Mouse (Mus musculus) adrenal gland, adult (tissue): ENCODE data around the gene Abcc2.

ENCODE experiments used
- DNase-seq, 2 experiments: peaks; one replicate each; pipeline ENCODE4 v3.0.0; 2022 to 2023; ENCODE audit warnings: low spot score in 1 of 2; ENCODE audit not compliant: inconsistent age in 2 of 2

Abcc2 gene

DNA sequence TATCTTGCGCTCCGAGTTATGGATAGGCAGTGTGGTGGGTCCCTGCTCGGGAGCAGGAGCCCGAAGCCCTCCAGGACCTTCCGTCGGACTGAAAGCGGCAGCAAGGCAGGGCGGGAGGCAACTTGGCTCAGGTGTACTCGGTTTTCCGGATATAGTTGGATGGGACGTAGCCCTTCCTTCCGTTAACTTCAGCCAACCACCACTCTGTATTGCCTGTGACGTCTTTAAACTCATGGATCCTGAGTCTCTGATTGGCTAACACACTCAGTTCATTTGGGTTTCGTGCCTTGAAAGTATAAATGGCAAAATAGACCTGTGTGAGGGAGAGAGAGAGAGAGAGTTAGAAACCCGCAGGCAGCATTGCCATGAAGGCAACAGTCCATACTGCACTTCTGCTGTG, 66.0 kb downstream of the Abcc2 start:
- no peak for DNase-seq

DNA sequence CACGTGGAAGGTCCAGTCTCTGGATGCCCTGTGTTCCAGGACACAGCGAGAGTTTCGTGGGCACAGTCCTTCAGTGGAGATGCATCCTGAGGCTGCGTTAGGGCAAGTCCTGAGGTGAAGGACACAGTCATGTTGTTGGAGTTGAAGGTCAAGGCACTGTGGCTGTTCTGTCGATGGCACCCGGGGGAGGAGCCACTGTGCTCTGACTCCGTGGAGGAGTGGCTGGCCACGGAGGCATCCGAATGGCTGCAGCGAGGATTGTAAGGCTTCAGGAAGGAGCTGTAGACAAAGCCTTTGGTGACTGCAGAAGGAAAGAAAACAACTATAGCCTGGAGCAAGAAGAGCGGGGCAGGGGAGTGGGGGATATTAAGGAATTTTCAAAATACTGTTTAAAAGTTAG, 68.0 kb downstream of the Abcc2 start:
- DNase-seq: peak in 1 of 2 experiments; percentile 27

DNA sequence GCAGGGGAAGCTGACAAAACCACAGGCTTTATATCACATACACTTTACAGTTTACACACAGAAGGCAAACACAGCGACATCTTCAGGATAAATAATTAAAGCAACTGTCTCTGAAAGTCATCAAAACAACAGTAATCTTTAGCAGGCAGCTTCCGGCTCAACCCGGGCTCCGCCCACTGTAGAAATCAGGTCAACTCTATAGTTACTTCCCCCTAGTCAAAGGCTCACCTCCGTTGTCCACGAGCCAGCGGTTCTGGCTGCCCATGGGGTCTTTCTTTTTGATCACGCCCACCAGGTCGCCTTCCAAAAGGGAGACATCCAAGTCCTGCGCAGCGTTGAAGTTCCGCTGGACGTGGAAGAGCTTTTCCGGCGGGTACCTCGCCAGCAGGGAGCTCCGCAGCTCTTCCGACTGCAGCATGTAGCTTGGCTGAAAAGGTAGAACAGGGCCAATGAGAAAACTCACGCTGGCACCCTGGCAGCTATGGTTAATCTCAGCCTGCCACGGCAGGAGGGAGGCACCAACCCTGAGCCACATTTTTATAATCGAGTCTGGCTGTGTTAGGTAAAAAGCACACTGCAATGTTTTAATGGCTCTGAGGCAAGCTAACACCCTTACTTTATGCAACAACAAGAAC, 70.1 kb downstream of the Abcc2 start:
- DNase-seq: no peak

DNA sequence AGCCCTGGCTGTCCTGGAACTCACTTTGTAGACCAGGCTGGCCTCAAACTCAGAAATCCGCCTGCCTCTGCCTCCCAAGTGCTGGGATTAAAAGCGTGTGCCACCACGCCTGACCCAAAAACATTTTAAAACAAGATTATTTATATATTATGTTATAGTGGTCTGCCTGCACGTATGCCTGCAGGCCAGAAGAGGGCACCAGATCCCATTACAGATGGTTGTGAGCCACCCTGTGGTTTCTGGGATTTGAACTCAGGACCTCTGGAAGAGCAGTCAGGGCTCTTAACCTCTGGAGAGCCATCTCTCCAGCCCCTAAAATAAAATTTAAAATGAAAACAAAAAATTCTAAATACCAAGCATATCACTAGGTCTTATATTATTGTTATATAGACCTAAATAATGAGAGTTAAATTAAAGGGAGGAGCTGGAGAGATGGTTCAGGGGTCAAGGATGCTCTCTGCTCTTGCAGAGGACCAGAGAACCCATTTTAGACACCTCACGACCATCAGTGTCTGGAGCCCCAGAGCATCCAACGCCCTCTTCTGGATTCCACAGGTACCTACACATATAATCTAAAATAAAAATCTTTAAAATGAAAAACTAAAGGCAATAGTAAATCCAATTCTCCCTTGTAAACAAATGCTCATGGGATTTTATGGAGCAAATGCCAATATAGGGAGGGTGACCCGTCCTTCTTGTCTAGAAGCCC, 71.0 kb downstream of the Abcc2 start:
- peak in 1 of 2 experiments; percentile 64 for DNase-seq

DNA sequence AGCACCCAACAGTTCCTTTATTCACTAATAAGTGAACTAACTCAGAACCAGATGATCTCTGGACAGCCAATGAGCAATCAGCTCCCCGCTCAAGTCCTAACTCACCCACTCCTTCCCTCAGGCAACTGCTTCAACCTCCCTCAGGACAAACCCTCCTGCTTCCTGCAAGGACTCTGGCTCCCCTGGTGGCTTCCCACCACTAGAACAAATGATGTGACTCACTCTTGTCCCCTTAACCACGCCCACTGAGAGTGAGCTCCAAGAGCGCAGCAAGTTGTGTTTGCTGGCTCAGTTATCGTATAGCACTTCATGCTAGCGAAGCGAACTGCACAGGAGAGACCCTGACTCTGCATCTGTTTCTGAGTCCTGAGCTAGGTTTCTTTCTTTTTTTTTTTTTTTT, 75.4 kb downstream of the Abcc2 start:
- DNase-seq: peak in 1 of 2 experiments; percentile 33

DNA sequence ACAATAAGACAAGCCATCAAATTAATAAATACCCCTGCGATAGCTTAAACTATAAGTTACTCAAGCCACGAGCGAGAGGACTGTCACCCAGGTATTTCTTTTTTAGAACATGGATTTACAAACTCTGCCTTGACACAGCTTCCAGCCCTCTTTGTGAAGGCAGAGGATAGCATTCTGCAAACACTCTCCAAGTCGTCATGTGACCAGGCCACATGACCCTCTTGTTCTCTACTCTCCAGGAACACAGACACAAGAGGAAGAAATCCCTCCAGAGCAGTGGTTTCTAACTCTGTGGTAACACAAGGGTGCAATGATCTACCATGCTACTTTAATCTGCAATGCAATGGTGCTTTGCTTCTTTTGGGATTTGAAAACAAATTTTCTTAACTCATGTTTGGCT, 88.4 kb downstream of the Abcc2 start:
- DNase-seq: no peak

DNA sequence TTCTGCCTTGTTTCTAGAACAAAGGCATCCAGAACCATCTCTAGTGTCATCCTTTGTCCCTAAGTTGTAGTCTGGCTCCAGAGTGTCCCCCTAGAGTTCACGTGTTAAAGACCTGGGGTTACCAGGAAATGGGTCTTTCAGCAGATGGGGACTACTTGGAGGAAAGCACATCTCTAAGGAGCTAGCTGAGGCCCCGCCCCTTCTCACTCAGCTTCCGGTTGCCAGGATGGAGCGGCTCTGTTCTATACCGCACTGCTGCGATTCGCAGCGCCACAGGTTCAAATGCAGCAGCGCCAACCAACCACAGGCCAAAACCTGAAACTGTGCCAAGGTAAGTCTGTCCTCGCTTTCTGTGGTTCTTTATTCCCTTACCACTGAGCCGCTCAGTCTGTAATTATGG, 92.4 kb downstream of the Abcc2 start:
- DNase-seq: peak in 1 of 2 experiments; percentile 16

DNA sequence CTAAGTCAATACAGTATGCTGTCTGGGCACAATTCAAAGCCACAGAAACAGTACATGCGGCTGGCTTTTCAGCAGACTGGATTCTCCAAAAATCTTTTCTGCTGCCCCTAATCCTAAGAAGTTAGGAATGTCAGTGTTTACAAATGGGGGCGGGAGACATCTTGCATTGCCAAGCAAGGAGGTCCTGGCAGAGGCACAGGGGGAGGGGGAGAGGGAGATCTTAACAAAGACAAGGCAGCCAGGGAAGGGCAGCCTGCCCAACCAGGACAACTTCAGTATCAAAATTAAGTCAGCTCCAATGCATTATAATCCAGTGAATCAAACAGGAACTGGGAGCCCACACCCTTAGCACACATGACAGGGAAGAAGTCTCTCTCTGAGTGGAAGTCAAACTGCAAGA, 94.0 kb downstream of the Abcc2 start:
- peak in 1 of 2 experiments; percentile 33 for DNase-seq

DNA sequence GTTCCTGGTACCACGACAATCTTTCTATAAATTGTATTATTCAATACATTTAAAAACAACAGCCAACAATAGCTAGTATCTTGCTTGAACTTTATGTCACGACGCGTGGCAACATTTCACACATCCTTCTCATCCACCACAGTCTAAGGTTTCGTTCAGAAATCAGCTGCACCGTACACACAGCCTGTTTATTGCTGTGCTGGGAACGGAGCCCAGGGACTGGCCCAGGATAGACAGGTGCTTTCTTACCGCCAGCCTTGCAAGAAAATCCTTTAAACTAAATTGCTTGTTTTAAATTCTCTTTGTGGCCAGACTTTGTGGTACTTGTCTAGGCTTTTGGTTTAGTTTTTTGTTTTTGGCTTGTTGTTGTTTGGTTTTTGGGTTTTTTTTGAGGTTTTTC, 95.4 kb downstream of the Abcc2 start:
- peak in 1 of 2 experiments; percentile 14 for DNase-seq

DNA sequence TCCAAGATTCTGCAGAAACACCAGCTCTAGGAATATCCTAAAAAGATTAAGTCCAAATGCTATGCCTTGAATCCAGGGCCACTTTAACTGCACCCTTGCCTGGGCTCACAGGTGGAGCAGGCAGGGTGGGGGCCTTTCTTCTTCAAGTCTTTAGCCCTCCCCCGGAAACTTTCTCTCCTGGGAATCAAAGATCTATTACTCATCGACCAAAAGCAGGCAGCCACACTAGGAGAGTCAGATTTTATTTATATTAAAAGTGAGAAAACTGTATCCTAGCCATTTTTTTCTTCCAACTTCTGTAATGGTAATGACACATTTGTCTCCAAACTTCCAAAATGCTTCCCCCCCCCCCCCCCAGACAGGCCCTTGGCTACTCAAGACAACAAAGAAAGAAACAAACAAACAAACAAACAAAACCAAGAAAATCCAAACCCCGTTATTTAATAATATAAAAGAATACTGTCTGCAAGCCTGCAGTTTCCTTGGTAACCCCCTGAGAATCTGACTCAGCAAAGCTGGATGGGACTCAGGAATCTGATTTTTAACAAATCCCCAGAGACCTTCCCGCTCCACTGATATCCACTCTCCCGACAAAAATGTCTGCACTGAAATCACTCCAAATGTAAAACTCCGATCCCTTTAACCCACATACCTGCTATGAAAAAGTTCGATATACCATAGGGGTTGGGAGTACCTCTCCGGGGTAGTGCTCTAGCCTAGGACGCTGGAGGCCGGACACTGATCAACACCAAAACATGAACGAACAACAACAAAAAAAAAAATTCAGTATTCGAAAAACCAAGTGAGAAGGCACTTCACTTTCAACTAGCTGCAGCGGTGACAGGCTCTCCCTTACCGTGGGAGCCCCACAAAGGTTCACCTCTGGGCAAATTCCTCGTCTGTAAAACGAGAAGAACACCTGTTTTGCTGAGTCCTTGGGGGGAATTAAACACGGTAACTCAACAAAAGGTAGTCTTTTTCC, 96.4 kb downstream of the Abcc2 start:
- DNase-seq: peak in 1 of 2 experiments; percentile 71

DNA sequence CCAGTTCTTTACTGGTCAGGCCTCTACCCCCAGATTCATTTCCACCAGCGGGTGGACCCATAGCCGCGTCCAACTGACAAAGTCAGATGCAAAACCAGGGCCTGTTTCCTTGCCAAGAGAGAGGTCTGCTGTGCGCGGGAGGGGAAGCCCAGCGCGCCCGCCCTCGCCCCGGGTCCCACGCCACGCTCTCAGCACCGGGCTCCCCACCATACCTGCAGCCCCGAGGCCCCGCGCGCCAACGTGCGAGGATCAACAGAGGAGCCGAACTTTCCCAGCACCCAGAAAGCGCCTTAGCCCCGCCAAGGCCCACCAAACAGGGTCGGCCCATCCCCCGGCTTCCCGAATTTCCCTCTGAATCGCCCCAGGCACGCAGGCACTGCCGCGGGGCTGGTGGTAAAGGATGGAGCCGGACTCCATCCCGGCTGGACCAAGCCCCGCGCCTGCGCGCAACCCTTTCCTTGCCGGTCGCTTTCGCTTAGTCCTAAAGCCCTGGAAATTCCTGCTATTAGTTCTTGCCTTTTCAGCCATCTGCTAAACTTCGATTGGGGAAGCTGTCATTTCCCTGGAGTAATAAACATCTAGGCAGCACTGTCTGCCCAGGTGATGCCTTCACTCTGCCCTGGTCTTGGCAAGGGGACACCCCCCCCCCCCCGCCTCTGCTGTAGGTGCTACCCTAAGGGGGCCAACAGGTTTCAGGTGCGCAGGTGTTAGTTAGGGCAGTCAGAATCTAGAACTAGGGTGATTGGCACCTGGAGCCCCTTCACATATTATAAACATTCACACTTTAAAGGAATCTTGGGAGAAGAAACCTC, 97.6 kb downstream of the Abcc2 start:
- DNase-seq: peak; percentile 59 to 83

DNA sequence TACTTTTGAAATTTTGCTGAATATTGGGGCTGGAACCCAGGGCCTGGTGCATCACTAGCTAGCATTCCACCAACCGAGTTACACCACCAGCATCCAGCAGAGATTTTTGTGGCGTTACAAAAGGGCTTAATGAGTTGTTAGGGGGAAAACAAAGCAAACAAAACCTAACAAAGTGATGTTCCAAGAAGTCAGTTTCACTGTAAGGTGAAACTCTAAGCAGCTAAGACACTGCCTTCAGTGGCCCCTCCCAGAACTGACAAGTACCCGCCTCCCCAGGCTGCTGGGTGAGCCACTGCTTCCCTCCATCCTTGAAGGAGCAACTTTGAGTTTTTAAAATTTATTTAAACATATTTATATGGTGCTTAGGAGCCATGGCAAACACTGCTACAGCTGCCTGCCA, 98.4 kb downstream of the Abcc2 start:
- peak in 1 of 2 experiments; percentile 19 for DNase-seq

DNA sequence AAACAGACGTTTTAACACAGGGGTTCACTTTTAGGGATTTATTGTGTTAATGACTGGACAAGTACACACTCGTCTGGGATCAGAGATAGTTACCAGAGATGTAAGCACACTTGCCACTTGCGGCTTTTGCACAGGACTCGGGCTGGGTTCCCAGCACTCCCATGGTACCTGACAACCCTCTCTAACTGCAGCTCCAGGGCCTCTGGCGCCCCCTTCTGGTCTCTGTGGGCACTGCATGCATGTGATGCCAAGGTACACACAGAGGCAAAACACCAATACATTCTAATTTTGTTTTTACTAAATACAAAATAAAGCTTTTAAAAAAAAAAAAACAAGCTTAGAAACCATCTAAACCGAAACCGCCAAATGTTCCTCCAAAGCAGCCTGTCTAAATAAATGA, 99.6 kb downstream of the Abcc2 start:
- DNase-seq: peak in 1 of 2 experiments; percentile 28

DNA sequence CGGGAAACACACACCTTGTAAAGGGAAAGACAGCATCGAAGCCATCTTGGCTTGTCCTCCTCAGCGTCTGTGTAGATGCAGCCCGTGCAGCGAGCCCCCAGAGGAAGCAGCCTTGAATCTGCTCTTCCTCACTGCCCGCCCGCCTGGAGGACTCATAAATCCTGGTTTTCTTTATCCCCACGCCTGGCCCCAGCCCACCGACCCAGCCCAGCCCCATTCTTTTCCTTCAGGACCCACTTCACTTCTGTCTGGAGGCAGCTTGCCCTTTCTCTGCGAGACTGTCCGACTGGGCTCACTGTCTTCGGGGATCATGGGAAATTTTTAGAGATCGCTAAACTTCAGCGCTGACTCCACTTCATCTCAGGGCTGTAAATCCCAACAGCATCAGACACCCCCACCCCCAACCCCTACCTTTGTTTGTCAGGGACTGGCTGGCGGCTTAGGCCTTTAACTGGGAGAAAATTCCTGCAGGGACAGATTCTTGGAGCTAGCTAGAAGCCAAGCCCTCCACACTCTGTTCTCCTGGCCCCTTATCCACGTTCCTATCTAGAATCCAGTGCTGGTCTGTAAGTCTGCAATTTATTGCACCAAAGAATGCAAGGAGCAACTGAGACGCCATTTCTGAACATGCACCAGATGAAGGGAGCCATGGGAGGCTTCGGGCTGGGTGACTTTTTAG, 101.0 kb downstream of the Abcc2 start:
- DNase-seq: peak in 1 of 2 experiments; percentile 42

DNA sequence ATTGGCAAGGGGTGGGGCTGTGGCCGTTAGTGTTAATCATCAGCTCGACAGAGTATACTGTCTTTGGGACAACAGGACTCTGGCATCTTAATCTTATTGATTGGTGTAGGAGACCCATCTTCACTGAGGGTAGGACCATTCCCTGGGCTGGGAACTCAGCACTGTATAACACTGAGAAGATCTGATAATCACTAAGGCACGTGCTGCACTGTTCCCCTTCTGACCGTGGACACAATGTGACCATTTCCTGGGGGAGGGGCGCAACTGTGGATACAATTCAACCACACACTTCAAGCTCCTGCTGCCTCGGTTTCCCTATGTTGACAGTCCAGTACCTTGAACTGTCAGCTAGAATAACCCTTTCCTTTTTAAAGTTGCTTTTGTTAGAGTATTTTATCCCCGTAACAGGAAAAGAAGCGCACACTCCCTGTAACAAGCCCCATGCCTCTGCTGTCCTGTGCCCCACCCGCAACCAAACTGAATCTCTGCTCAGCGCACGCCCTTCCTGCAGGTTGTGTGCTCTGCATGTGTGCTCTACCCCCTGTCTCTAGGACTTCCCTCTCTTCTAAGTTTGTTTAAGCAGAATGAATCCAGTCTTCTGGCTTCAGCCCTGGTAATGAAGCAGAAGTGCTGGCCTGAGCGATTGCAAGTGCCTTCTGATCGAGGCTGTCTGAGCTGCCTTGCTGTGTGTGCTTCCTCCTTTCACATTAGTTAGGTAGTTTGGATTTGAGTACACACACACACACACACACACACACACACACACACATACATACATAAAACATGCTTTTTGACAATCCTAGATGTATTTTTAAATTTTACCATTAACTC, 102.9 kb downstream of the Abcc2 start:
- DNase-seq: peak in 1 of 2 experiments; percentile 15

DNA sequence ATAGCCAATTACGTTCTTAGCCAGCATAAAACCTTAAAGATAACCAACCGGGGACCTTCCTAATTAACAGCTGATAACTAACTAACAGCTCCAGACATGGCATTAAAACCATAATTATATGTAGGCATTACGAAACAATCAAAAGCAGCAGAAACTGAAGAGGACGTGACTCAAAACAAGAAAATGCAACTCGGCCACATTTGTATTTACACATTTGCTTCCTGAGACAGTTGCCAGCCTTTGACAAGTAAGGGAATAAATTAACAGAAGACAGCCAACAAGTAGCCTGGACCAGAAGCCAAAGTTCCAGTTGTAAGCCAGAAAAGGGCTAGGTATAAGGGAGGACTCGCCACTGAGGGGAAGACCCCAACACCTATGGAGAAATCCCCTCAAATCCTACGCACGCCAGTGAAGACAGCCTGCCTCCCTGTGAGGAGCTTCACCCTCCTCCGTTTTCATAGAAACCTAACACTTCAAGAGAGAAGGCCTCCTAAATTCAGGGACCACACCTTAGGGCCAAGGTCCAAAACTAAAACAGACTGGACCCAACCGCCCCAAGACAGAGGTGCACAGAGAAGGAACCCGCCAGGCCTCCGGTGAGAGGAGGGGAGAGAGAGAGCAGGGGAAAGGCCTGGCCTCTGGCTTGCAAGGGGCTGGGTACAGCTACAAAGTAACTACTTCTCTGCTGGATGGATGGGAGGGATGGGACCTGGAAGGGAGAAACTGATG, 104.5 kb downstream of the Abcc2 start:
- no peak for DNase-seq

DNA sequence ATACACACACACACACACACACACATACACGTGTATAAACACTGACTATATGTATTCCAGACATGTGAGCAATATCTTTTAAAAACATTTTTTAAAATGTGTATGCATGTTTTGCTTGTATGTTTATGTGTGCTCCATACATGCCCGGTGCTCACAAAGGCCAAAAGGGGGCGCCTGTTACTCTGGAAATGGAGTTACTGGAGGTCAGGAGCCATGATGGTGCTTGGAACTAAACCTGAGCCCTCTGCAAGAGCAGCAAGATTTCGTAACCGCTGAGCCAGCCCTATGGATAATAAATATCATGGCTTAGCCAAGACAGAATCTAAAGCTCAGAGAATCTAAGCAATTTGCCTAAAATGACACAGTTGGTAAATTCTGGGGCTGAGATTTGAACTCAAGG, 105.2 kb downstream of the Abcc2 start:
- DNase-seq: no peak

DNA sequence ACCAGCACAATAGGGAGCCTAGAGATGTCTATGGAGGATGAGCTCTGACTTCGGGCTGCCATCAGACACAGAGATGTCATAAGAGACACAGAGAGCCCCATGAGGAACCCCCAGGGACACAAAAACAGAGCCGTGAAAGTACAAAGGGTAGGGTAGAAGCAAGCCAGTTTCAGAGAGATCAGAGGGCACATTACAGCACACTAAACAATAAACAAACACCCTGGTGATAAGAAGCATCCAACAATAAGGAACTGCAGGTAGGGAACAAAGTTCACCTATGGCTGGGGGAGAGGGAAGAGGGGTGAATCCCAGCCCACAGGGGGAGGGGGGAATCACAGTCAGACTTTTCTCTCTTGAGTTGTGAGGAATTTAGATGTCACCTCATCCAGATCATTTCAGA, 105.7 kb downstream of the Abcc2 start:
- DNase-seq: no peak
